Mouse (Mus musculus) hematopoietic multipotent progenitor cell, adult 10-12 weeks (in vitro differentiated cells): ENCODE measurements around the gene Ssr2. TPM values are rescaled to one million over a fixed set of nuclear protein-coding genes. Genes with fewer than 3 reads are reported as not detected.

Experiments
- polyA plus RNA-seq: library from polyadenylated mRNA; stranded (reverse); fragments of >175 nt; gene quantifications from 2 replicates; pipeline ENCODE4 v1.2.3, GENCODE M21; 2012; ENCODE audit warnings: low replicate concordance

The Ssr2 gene
- 19.9 and 162 TPM in 2 replicates for polyA plus RNA-seq

GRCm38 (mm10) chr3:88575540-88575939, at the start of gene Ssr2:
Gene Ssr2 (plus strand): TSS chr3:88575876.

GRCm38 (mm10) chr3:88532299-88532674, 43.4 kb upstream of the Ssr2 start, which contains the start of gene Mex3a:
Gene Mex3a (plus strand): TSS chr3:88532395.

GRCm38 (mm10) chr3:88548180-88548917, 27.3 kb upstream of the Ssr2 start, which contains the start of gene Rab25:
Gene Rab25 (minus strand): TSS chr3:88548300.

GRCm38 (mm10) chr3:88552676-88553524, 22.8 kb upstream of the Ssr2 start, which contains the start of gene Lamtor2:
Gene Lamtor2 (minus strand): TSS chr3:88553074.

GRCm38 (mm10) chr3:88553525-88553879, 22.2 kb upstream of the Ssr2 start, which contains the start of gene Ubqln4:
Gene Ubqln4 (plus strand): TSS chr3:88553758.

GRCm38 (mm10) chr3:88605666-88606065, 30.0 kb downstream of the Ssr2 start, which contains the start of gene Arhgef2:
Gene Arhgef2 (plus strand): TSS chr3:88605966.

Other genes with a start within 250 kb of the Ssr2 start
- 0.81 and 2.4 TPM in 2 replicates for gene Tmem79, start 239.7 kb upstream of the Ssr2 start, polyA plus RNA-seq
- gene Smg5, start 239.6 kb upstream of the Ssr2 start, polyA plus RNA-seq = 67.3 and 68.3 TPM in 2 replicates
- gene Paqr6, start 211.3 kb upstream of the Ssr2 start, polyA plus RNA-seq = 0.22 TPM in 1 of 2 replicates, not detected in the other
- not detected in 2 replicates for gene Bglap3, start 203.1 kb upstream of the Ssr2 start, polyA plus RNA-seq
- gene Bglap2, start 197.2 kb upstream of the Ssr2 start, polyA plus RNA-seq = not detected in 2 replicates
- gene Bglap, start 191.4 kb upstream of the Ssr2 start, polyA plus RNA-seq = not detected in 2 replicates
- 86.8 and 96.4 TPM in 2 replicates for gene Pmf1, start 165.5 kb upstream of the Ssr2 start, polyA plus RNA-seq
- 3.3 and 9.8 TPM in 2 replicates for gene Slc25a44, start 150.7 kb upstream of the Ssr2 start, polyA plus RNA-seq
- gene Sema4a, start 114.7 kb upstream of the Ssr2 start, polyA plus RNA-seq = 87.8 and 314 TPM in 2 replicates
- gene Lmna, start 65.9 kb upstream of the Ssr2 start, polyA plus RNA-seq = 37.6 and 43.2 TPM in 2 replicates
- 1.2 and 1.6 TPM in 2 replicates for gene Mex3a, start 43.5 kb upstream of the Ssr2 start, polyA plus RNA-seq
- gene Rab25, start 27.6 kb upstream of the Ssr2 start, polyA plus RNA-seq = 0.21 TPM in 1 of 2 replicates, not detected in the other
- gene Lamtor2, start 22.8 kb upstream of the Ssr2 start, polyA plus RNA-seq = 34.9 and 125 TPM in 2 replicates
- gene Ubqln4, start 22.1 kb upstream of the Ssr2 start, polyA plus RNA-seq = 40.8 and 50.4 TPM in 2 replicates
- 309 and 746 TPM in 2 replicates for gene Arhgef2, start 30.1 kb downstream of the Ssr2 start, polyA plus RNA-seq
- not detected in 2 replicates for gene Rxfp4, start 77.3 kb downstream of the Ssr2 start, polyA plus RNA-seq
- 21.4 and 31.5 TPM in 2 replicates for gene Khdc4, start 109.9 kb downstream of the Ssr2 start, polyA plus RNA-seq
- gene Rit1, start 141.0 kb downstream of the Ssr2 start, polyA plus RNA-seq = 27.1 and 47.2 TPM in 2 replicates
- 5.3 and 8.0 TPM in 2 replicates for gene Syt11, start 199.3 kb downstream of the Ssr2 start, polyA plus RNA-seq